8 mouse cellular contexts compared by ENCODE assay signal in genomic region chr9:72653533-72653932, GRCm38 (mm10). TPM values are rescaled to one million over a fixed set of nuclear protein-coding genes. Genes with fewer than 3 reads are reported as not detected.
DNase-seq lines count a peak whose midpoint lies in the region; ATAC-seq lines count a peak whose summit lies in the region.
"Had no signal": no experiment of that assay in that cellular context is flagged by ENCODE, and none has a peak within 500 bp of the region (broad histone marks: within the 10 kb centered on the region; RNA-seq: fewer than 3 reads in every experiment).

No protein-coding gene starts in this region.

- DNase-seq in kidney, adult 11 months = no peak
- peak; percentile 70 for DNase-seq in adipocyte (ENCODE audit: low spot score)
- peak; percentile 49 for DNase-seq in limb, embryonic 10.5 days (ENCODE audit: low spot score)
- DNase-seq in frontal cortex, postnatal 14 days (ENCODE audit: low spot score in 2 of 2) = no peak

- H3K27me3 ChIP-seq in kidney, embryonic 14.5 days (ENCODE audit: control insufficient read depth, insufficient read depth, low read length) = no peaks in the 10 kb centered on the region
- no peaks in the 10 kb centered on the region for H3K27me3 ChIP-seq in embryonic facial prominence, embryonic 15.5 days
- H3K27me3 ChIP-seq in limb, embryonic 10.5 days (ENCODE audit: low read depth, poor library complexity, severe bottlenecking) = no peaks in the 10 kb centered on the region

- H3K4me3 ChIP-seq in kidney, embryonic 14.5 days (ENCODE audit: low read length) = no peak overlapping the region
- H3K4me3 ChIP-seq in embryonic facial prominence, embryonic 15.5 days (replicated peaks) = 0 out of 2 replicates have a peak overlapping the region, but pooled peaks have one; percentile 6
- peak overlapping the region; percentile 30; the same call in 1 of the 2 replicates for H3K4me3 ChIP-seq in limb, embryonic 10.5 days

- peak overlapping the region; percentile 21 for H3K4me2 ChIP-seq in kidney, embryonic 14.5 days (replicated peaks; ENCODE audit: low read depth, low read length)
- H3K4me2 ChIP-seq in embryonic facial prominence, embryonic 15.5 days (replicated peaks) = peak overlapping the region; percentile 32

- H3K27ac ChIP-seq in kidney, embryonic 14.5 days (ENCODE audit: low read depth, low read length) = peak overlapping the region; percentile 87
- peak overlapping the region; percentile 94 for H3K27ac ChIP-seq in embryonic facial prominence, embryonic 15.5 days (replicated peaks)
- H3K27ac ChIP-seq in limb, embryonic 10.5 days = peak overlapping the region; percentile 89
- H3K27ac ChIP-seq: macrophage had no signal

- no peaks in the 10 kb centered on the region for H3K36me3 ChIP-seq in kidney, embryonic 14.5 days (ENCODE audit: control insufficient read depth, insufficient read depth, low read length)
- no peaks in the 10 kb centered on the region for H3K36me3 ChIP-seq in embryonic facial prominence, embryonic 15.5 days
- H3K36me3 ChIP-seq in limb, embryonic 10.5 days = no peaks in the 10 kb centered on the region

- 0 out of 2 replicates have a peak overlapping the region, but pooled peaks have one; percentile 42 for H3K9ac ChIP-seq in kidney, embryonic 14.5 days (ENCODE audit: low read depth, low read length)
- H3K9ac ChIP-seq in embryonic facial prominence, embryonic 15.5 days = no peak overlapping the region

- peaks cover 22% of the 10 kb centered on the region; the same call in 1 of the 2 replicates for H3K4me1 ChIP-seq in kidney, embryonic 14.5 days (ENCODE audit: control insufficient read depth, insufficient read depth, low read length)
- H3K4me1 ChIP-seq in embryonic facial prominence, embryonic 15.5 days = peaks cover 33% of the 10 kb centered on the region
- H3K4me1 ChIP-seq in limb, embryonic 10.5 days = peaks cover 52% of the 10 kb centered on the region

- peak; percentile 44; the same call in 1 of the 2 replicates for ATAC-seq in kidney, embryonic 14.5 days (ENCODE audit: low FRiP score, low TSS enrichment)
- peak; percentile 48; the same call in 1 of the 2 replicates for ATAC-seq in embryonic facial prominence, embryonic 15.5 days (ENCODE audit: insufficient number of reproducible peaks, low FRiP score, low TSS enrichment, low read depth)
- no peak for ATAC-seq in cerebellum, adult (ENCODE audit: insufficient number of reproducible peaks, low FRiP score, low TSS enrichment)

- no peaks in the 10 kb centered on the region for H3K9me3 ChIP-seq in kidney, embryonic 14.5 days (ENCODE audit: control insufficient read depth, low read length)
- no peaks in the 10 kb centered on the region for H3K9me3 ChIP-seq in embryonic facial prominence, embryonic 15.5 days (replicated peaks)
- no peaks in the 10 kb centered on the region for H3K9me3 ChIP-seq in limb, embryonic 10.5 days (replicated peaks)

- WGBS in kidney, embryonic 14.5 days = 14% methylated on average over 4 of the region's 4 CpGs
- 7% methylated on average over 4 of the region's 4 CpGs for WGBS in embryonic facial prominence, embryonic 15.5 days
- WGBS in limb, embryonic 10.5 days = 44% methylated on average over 4 of the region's 4 CpGs

RNA-seq across cellular contexts. Expression of gene Nedd4, which starts 8.6 kb away (rescaled TPM):
- polyA plus RNA-seq in kidney, embryonic 14.5 days (2014; fragmentation: Nextera tagmentation; extraction: Ambion mirVana) = 448 and 806 TPM in 2 replicates
- polyA plus RNA-seq in embryonic facial prominence, embryonic 15.5 days (2015; fragmentation: Nextera tagmentation; extraction: Ambion mirVana) = 541 and 546 TPM in 2 replicates
- polyA plus RNA-seq in limb, embryonic 10.5 days (2016; fragmentation: Nextera tagmentation; extraction: Ambion mirVana) = 565 and 690 TPM in 2 replicates

Comparison
In these comparisons a context has a peak if more than half of its experiments do, and no peak if none do; other contexts are left out.
1. DNase-seq: peak in adipocyte (single experiment) and limb, embryonic 10.5 days (single experiment); none in kidney, adult 11 months (single experiment) and frontal cortex, postnatal 14 days (0 of 2).
2. Peak in every context shown above with its lines, with median percentiles within 50 percentile points of each other: H3K27ac ChIP-seq.